Mouse (Mus musculus): ENCODE data around the gene Mtus2. TPM values are rescaled to one million over a fixed set of nuclear protein-coding genes. Genes with fewer than 3 reads are reported as not detected.

Mtus2 gene
- polyA plus RNA-seq, 1 experiment from 2014 or later, result 1.6 TPM

DNA sequence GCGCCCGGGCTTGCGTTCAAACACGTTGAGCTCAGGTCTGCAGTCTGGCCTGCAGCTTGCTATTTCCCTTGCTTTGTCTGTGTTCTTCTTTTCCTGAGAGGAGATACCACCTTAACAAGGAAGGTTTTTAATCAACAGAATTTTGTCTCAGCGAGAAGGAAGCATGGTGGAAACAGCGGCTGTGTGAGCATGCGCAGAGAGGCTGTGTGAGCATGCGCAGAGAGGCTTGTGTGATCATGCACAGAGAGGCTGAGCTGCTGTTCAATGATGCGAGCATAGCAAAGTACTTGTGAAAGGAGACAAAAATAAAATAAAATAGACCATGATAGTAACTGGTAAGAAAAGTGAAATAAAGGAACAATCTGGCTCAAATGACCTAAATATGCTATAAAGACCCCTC, 142.2 kb downstream of the Mtus2 start:
- ATAC-seq, result no peak
- WGBS (ENCODE audit: insufficient replicate concordance), result 81% methylated on average over 9 of the region's 9 CpGs

GRCm38 (mm10) chr5:148107324-148107723, 150.2 kb downstream of the Mtus2 start:
- DNase-seq (no peak), ATAC-seq (no peak)
- Histone ChIP-seq H3K4me3 (ENCODE audit: low read depth, low read length) (no peak overlapping the region), H3K4me1 (ENCODE audit: insufficient read depth) (no peaks in the 10 kb centered on the region), H3K36me3 (replicated peaks; ENCODE audit: insufficient read depth, low read length) (no peaks in the 10 kb centered on the region), H3K27ac (ENCODE audit: low read depth) (no peak overlapping the region), H3K27me3 (ENCODE audit: insufficient read depth, low read length) (no peaks in the 10 kb centered on the region), H3K9me3 (ENCODE audit: low read length) (no peaks in the 10 kb centered on the region), H3K9ac (replicated peaks) (no peak overlapping the region), H3K4me2 (ENCODE audit: low read depth, low read length) (no peak overlapping the region)
- TF ChIP-seq CTCF (IDR thresholded peaks at IDR 0.05; ENCODE audit: low read depth) (peak; percentile 12; the same call in 1 of the 2 replicates), EP300 (IDR thresholded peaks at IDR 0.05; ENCODE audit: low read depth) (no peak)
- WGBS (ENCODE audit: insufficient replicate concordance), result 78% methylated on average over 6 of the region's 6 CpGs

More for the DNA sequence above, 142.2 kb downstream of the Mtus2 start:
- H3K4me1 ChIP-seq (ENCODE audit: insufficient read depth), result no peaks in the 10 kb centered on the region
- H3K36me3 ChIP-seq (replicated peaks; ENCODE audit: insufficient read depth, low read length), result no peaks in the 10 kb centered on the region
- no peak overlapping the region for H3K9ac ChIP-seq (replicated peaks)
- TF ChIP-seq EP300 (IDR thresholded peaks at IDR 0.05; ENCODE audit: low read depth) (no peak), CTCF (IDR thresholded peaks at IDR 0.05; ENCODE audit: low read depth) (no peak)
- no peak overlapping the region for H3K27ac ChIP-seq (ENCODE audit: low read depth)
- H3K4me3 ChIP-seq (ENCODE audit: low read depth, low read length), result no peak overlapping the region
- no peaks in the 10 kb centered on the region for H3K27me3 ChIP-seq (ENCODE audit: insufficient read depth, low read length)
- H3K9me3 ChIP-seq (ENCODE audit: low read length), result no peaks in the 10 kb centered on the region
- H3K4me2 ChIP-seq (ENCODE audit: low read depth, low read length), result no peak overlapping the region
- DNase-seq, result no peak

DNA sequence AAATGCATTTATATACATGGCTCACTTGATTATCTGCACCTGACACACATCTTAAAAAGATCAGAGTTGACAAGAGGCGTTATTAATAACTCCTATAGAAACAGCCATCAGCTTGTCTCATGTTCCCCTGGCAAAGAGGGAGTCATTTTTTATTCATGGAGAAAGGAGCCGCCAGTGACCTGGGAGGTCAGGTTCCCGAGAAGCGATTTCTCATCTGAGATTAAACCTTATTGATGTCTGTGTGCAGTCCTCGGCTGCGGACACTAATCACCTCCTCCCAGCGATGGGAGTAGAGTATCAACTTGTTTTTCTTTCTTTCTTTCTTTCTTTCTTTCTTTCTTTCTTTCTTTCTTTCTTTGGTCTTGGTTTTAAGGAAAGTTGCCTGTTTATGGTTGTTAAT, 150.8 kb downstream of the Mtus2 start:
- Histone ChIP-seq H3K9me3 (ENCODE audit: low read length) (no peaks in the 10 kb centered on the region), H3K36me3 (replicated peaks; ENCODE audit: insufficient read depth, low read length) (no peaks in the 10 kb centered on the region), H3K4me1 (ENCODE audit: insufficient read depth) (no peaks in the 10 kb centered on the region), H3K27me3 (ENCODE audit: insufficient read depth, low read length) (no peaks in the 10 kb centered on the region), H3K4me2 (ENCODE audit: low read depth, low read length) (no peak overlapping the region), H3K27ac (ENCODE audit: low read depth) (no peak overlapping the region), H3K4me3 (ENCODE audit: low read depth, low read length) (no peak overlapping the region), H3K9ac (replicated peaks) (no peak overlapping the region)
- no peak for TF ChIP-seq EP300 (IDR thresholded peaks at IDR 0.05; ENCODE audit: low read depth)
- no peak for TF ChIP-seq CTCF (IDR thresholded peaks at IDR 0.05; ENCODE audit: low read depth)
- DNase-seq, result no peak
- no peak for ATAC-seq
- WGBS (ENCODE audit: insufficient replicate concordance), result 72% methylated on average over 7 of the region's 7 CpGs

DNA sequence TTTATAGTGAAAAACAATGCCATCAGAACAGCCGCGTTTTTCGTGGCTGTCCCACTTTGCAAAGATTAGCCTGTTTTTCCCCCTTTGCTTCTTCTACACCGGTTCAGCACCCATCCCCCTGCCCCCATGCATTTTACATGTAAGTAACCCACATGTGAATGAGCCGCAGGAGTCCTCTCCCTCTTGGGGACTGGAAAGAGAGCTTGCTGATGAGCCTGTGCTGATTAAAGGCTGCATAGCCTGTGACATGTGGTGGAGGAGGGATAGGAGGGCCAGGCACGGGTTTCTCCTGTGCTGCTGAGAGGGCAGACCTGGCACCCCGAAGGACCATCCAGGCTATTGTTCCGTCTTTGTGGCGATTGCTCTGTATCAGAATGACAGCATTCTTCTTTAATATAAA, 151.2 kb downstream of the Mtus2 start:
- 58% methylated on average over 9 of the region's 9 CpGs for WGBS (ENCODE audit: insufficient replicate concordance)
- TF ChIP-seq CTCF (IDR thresholded peaks at IDR 0.05; ENCODE audit: low read depth) (no peak), EP300 (IDR thresholded peaks at IDR 0.05; ENCODE audit: low read depth) (no peak)

DNA sequence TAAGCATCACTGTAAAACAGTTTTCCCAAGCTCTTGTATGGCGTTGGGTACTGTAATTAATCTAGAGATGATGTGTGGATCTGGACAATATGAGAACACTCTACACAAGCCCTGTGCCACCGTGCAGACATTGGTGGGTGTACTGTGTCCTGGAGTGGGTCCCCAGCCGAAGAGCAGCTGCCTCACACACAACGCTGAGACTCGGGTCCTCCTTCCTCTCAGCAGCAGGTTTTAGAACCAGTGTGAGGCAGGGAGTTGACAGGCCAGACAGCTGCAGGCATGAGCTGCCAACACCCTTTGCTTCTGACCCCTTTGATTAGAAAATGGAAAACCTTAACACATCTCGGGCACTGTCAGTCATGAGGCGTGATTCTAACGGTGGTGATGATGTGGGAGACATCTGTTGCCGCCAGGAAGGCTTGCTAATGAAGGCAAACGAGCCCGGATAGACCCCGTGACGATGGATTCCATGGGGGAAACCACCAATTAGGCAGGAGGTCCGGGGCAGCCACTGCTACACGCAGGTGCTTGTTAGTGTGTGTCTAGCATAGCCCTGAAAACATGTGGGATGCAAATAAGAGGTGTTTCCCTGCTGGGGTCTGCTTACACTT, 158.2 kb downstream of the Mtus2 start:
- Histone ChIP-seq H3K27me3 (ENCODE audit: insufficient read depth, low read length) (no peaks in the 10 kb centered on the region), H3K9ac (replicated peaks) (no peak overlapping the region), H3K4me3 (ENCODE audit: low read depth, low read length) (no peak overlapping the region), H3K27ac (ENCODE audit: low read depth) (no peak overlapping the region), H3K4me2 (ENCODE audit: low read depth, low read length) (no peak overlapping the region), H3K36me3 (replicated peaks; ENCODE audit: insufficient read depth, low read length) (no peaks in the 10 kb centered on the region), H3K9me3 (ENCODE audit: low read length) (no peaks in the 10 kb centered on the region), H3K4me1 (ENCODE audit: insufficient read depth) (no peaks in the 10 kb centered on the region)
- no peak for DNase-seq
- 63% methylated on average over 15 of the region's 15 CpGs for WGBS (ENCODE audit: insufficient replicate concordance)
- no peak for ATAC-seq
- TF ChIP-seq EP300 (IDR thresholded peaks at IDR 0.05; ENCODE audit: low read depth), result no peak
- TF ChIP-seq CTCF (IDR thresholded peaks at IDR 0.05; ENCODE audit: low read depth), result no peak

More for the DNA sequence above, 151.2 kb downstream of the Mtus2 start:
- Histone ChIP-seq H3K27ac (ENCODE audit: low read depth) (no peak overlapping the region), H3K4me1 (ENCODE audit: insufficient read depth) (no peaks in the 10 kb centered on the region), H3K27me3 (ENCODE audit: insufficient read depth, low read length) (no peaks in the 10 kb centered on the region), H3K4me2 (ENCODE audit: low read depth, low read length) (no peak overlapping the region), H3K9ac (replicated peaks) (no peak overlapping the region), H3K36me3 (replicated peaks; ENCODE audit: insufficient read depth, low read length) (no peaks in the 10 kb centered on the region), H3K9me3 (ENCODE audit: low read length) (no peaks in the 10 kb centered on the region), H3K4me3 (ENCODE audit: low read depth, low read length) (no peak overlapping the region)
- DNase-seq, result no peak
- ATAC-seq, result no peak

DNA sequence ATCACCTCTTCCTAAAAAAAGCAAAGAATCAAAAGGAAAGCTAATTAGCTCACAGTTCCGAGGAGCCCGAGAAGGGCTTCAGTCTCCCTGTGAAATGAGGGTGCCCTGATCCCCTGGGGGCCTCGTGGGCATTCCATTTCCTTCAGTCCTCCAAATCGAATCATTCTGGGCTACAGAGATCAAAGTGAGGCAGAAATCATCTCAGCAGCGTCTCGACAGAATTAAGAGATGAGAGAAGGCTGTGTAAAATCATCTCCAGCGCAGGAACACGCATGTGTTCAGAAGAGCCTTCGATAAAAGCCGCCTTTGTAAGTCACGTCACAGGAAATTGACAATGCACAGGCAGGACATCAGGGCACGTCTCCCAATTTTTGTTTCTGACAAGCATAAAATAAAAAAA, 167.2 kb downstream of the Mtus2 start:
- H3K4me1 ChIP-seq (ENCODE audit: insufficient read depth), result no peaks in the 10 kb centered on the region
- no peak overlapping the region for H3K4me3 ChIP-seq (ENCODE audit: low read depth, low read length)
- H3K27ac ChIP-seq (ENCODE audit: low read depth), result no peak overlapping the region
- no peak for TF ChIP-seq CTCF (IDR thresholded peaks at IDR 0.05; ENCODE audit: low read depth)
- TF ChIP-seq EP300 (IDR thresholded peaks at IDR 0.05; ENCODE audit: low read depth), result no peak
- DNase-seq (no peak), ATAC-seq (no peak)
- no peak overlapping the region for H3K4me2 ChIP-seq (ENCODE audit: low read depth, low read length)
- no peaks in the 10 kb centered on the region for H3K9me3 ChIP-seq (ENCODE audit: low read length)
- no peaks in the 10 kb centered on the region for H3K27me3 ChIP-seq (ENCODE audit: insufficient read depth, low read length)
- H3K9ac ChIP-seq (replicated peaks), result no peak overlapping the region
- no peaks in the 10 kb centered on the region for H3K36me3 ChIP-seq (replicated peaks; ENCODE audit: insufficient read depth, low read length)
- WGBS (ENCODE audit: insufficient replicate concordance), result 77% methylated on average over 12 of the region's 12 CpGs

Measured in liver, postnatal 0 days (tissue).